Mouse (Mus musculus): Measurements from ENCODE around the gene Zfp442. TPM values are rescaled to one million over a fixed set of nuclear protein-coding genes. Genes with fewer than 3 reads are reported as not detected.
"Not testable (repeated sequence)": the region's sequence is repeated elsewhere in the genome, so short reads cannot be mapped to it uniquely, and the experiment has no call there.

Zfp442 gene
- 1 to 10 TPM; 9.7 to 9.9 TPM for polyA plus RNA-seq (2017; shearing (Covaris generic))

DNA sequence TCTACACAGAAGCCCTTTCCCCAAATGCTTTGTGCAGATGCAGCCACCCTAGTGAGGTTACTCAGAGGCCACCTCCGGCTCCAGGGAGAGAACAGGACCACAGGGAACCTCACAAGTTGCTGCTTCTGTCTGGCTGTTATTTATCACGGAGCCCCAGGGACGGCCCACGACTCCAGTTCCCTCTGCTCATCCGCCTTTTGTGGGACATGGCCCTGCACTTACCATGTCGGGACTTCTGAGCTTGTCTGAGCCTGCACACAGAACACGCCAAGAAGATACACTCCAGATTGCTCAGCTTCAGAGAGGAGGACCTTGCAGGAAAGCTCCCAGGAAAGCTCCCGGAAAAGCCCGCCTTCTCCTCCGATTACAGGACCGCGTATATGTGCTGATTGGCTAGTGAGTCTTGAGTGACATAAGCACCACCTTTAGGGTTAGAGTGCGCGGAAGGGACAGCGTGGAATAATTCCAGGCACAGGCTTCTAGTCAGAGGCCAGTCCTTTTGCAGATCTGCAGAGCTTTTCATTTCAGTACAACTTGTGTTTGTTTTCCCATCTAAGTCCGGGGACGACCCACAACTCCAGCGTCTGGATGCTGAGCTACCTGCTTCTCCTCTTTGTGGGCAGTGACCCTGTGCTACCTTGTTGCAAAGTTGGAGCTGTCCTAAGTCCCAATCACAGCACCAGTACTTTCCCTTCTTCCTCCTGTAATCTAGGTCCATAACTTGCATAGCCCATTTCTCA lies at the start of gene Zfp442:
Gene Zfp442 (minus strand): TSS at position 307 of the 740 bp plus-strand sequence.
- peak; percentile 90 for ATAC-seq

DNA sequence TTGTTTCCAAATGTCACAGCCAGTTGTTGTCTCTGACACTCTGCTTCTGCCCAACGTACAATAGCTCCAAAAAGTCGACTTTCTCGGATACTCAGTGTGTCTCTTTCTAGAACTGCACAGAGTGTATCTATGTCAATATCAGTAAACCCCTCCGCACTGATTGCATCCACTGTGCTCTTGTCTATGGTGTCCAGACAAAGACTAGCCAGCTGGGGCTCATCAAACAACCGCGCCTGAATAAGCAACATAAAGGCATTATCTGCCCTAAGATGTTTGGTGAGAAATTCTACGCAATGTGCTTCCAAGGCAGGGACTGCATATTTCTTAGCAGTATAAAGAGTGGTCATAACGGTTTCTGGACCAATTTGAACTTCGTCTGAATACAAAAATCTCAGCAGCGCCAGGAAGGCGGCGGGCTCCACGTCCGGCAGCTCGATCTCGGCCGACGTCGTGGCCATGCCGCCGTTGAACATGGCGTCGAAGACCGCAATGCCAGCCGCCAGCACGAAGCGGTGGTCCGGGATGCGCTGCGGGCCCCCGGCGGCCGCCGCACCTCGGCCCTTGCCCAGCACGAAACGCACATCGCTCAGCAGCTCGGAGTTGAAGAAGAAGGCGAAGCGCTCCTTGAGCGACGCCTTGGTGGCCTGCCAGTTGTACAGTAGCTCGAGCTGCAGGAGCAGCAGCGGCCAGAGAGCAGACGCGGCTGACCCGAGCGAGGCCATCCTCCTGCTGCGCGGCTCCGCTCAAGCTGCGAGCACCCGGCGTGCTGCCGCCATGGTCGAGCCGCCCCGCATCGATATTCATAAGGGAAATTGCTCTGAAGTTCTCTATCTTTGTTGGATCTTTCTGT lies 49.1 kb upstream of the Zfp442 start:
- not testable (repeated sequence) for ATAC-seq

DNA sequence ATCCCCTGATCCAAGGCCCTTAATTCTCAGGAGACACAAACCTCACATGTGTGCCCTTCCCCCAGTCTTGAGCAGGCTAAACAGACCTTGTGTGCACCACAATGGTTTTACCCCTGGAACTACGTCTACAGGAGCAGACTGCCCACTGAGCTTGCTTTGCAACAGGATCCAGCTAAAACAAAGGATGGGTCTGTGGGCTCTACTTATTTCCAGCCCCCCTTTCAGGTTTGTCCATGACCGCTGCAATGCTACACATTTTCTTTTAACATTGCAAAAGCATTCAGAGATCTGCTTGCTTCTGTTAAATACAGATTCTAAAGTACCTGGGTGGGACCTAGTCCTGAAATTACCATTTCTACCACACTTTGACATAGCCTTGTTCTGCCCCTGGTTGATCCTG lies 41.7 kb upstream of the Zfp442 start:
- ATAC-seq: no peak

DNA sequence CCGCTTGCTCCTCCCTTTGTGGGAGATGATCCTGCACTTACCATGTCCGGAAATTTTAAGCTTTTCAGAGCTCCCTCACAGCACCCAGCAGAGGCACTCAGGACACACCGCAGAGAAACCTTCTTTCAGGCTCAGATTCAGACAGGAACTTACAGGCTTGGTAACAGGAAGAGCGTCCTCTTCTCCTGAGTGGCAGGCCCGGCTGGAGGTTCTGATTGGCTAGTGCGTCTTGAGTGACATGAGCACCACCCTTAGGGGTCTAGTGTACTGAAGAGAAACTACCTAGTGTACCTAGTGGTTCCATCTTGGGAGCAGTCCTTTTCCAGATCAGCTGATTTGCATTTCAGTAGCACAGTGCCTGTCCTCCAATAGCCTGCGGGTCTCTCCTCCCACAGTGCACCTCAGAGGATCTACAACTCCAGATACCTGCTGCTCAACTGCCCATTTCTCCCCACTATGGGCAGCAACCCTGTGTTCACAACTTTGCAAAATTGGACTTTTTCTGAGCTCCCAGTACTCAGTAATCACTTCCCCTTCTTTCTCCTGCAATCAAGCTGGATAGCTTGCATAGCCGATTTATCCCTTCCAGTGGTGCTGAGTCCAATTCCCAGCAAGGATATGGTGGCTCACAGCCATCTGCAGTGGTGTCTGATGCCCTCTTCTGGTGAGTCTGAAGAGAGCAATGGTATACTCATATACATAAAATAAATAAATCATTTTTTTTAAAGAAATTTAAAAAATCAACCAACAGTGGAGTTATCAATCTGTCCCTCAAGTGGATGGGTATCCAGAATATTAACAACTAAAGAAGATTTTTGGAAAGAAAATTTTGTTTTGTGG lies 33.9 kb upstream of the Zfp442 start, which contains the start of gene Zfp345:
Gene Zfp345 (minus strand): TSS at position 153 of the 840 bp plus-strand sequence.
- ATAC-seq: peak; percentile 54

GRCm38 (mm10) chr2:150439084-150439483 lies 12.2 kb downstream of the Zfp442 start:
- ATAC-seq: not testable (repeated sequence)

- not testable (repeated sequence) for ATAC-seq
Observed at GRCm38 (mm10) chr2:150412146-150412545, 39.1 kb downstream of the Zfp442 start.

- no peak for ATAC-seq
Observed at GRCm38 (mm10) chr2:150390198-150390597, 61.1 kb downstream of the Zfp442 start.

DNA sequence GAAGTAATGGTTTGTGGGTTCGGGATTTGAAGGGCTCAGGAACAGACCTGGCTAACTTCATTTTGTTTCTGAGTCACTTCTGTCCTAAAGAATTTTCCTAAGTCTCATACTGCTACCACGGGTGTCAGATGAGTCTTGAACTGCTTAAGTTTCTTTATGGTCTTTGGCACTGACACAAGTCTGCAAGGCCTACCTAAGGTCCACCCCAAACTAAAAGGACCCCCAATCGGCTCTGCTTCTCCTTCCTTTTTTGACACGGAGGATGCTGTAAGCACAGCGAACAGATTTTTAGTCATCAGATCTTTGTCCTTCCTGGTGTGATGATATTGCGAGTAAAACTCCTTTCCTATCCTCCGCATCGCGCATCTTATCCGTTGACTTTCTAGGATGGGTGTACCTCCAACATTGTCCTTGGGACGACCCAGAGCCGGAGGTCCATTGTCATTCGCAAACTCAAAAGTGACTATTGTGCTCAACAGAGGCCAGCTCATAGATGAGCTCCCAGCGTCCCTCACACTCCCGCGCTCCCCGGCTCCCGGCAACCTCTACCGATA lies 65.7 kb downstream of the Zfp442 start:
- not testable (repeated sequence) for ATAC-seq

- peak; percentile 41 for ATAC-seq
Observed at GRCm38 (mm10) chr2:150362878-150363229, 88.4 kb downstream of the Zfp442 start.

- ATAC-seq: peak; percentile 97
Observed at GRCm38 (mm10) chr2:150362113-150362877, 89.0 kb downstream of the Zfp442 start, which contains the start of gene 3300002I08Rik. Gene 3300002I08Rik (minus strand): TSS chr2:150362765.

Other genes starting within 250 kb of the Zfp442 start
- gene Zfp937, start 233.4 kb downstream of the Zfp442 start, polyA plus RNA-seq (2017; shearing (Covaris generic)): 10 to 100 TPM; 12.6 to 17.7 TPM
- 10 to 100 TPM; 16.3 to 18.4 TPM for gene Gm21994, start 195.9 kb downstream of the Zfp442 start, polyA plus RNA-seq (2017; shearing (Covaris generic))
- gene Gm14124, start 194.0 kb downstream of the Zfp442 start, polyA plus RNA-seq (2017; shearing (Covaris generic)): not detected
- gene Gm10130, start 127.8 kb downstream of the Zfp442 start, polyA plus RNA-seq (2017; shearing (Covaris generic)): 10 to 100 TPM in 1 of 2 experiments, 1 to 10 TPM in 1; 6.7 to 15.5 TPM
- gene 3300002I08Rik, start 88.7 kb downstream of the Zfp442 start, polyA plus RNA-seq (2017; shearing (Covaris generic)): 1 to 10 TPM; 3.5 to 7.5 TPM
- gene Zfp345, start 33.6 kb upstream of the Zfp442 start, polyA plus RNA-seq (2017; shearing (Covaris generic)): under 1 TPM; 0.28 to 0.38 TPM
- gene Cst7, start 118.9 kb upstream of the Zfp442 start, polyA plus RNA-seq (2017; shearing (Covaris generic)): 100 to 1,000 TPM; 168 to 204 TPM
- gene Apmap, start 157.1 kb upstream of the Zfp442 start, polyA plus RNA-seq (2017; shearing (Covaris generic)): 10 to 100 TPM; 16.9 to 18.8 TPM
- 10 to 100 TPM; 13.5 to 13.6 TPM for gene Acss1, start 217.0 kb upstream of the Zfp442 start, polyA plus RNA-seq (2017; shearing (Covaris generic))
- gene Vsx1, start 237.9 kb upstream of the Zfp442 start, polyA plus RNA-seq (2017; shearing (Covaris generic)): not detected